Mouse (Mus musculus) limb, embryonic 10.5 days (tissue): ENCODE results near the gene Zscan5b. TPM values are rescaled to one million over a fixed set of nuclear protein-coding genes. Genes with fewer than 3 reads are reported as not detected.
"Not testable (repeated sequence)": the region's sequence is repeated elsewhere in the genome, so short reads cannot be mapped to it uniquely, and the experiment has no call there.

Experiments used
- DNase-seq: peaks from one replicate; pipeline ENCODE4 v3.0.0-alpha.2; 2017; ENCODE audit warnings: low spot score
- H3K27ac ChIP-seq: fragments of 300-500 bp; sonication (generic); 2 replicates; pipeline ENCODE4 v1.5.1; 2016; ENCODE audit warnings: mild to moderate bottlenecking
- H3K27me3 ChIP-seq: fragments of 300-500 bp; sonication (generic); 2 replicates; pipeline ENCODE4 v1.6.1; 2016; ENCODE audit warnings: low read depth, mild to moderate bottlenecking; ENCODE audit not compliant: poor library complexity, severe bottlenecking
- H3K36me3 ChIP-seq: fragments of 300-500 bp; sonication (generic); 2 replicates; pipeline ENCODE4 v1.6.1; 2016; ENCODE audit warnings: mild to moderate bottlenecking, moderate library complexity
- H3K4me1 ChIP-seq: fragments of 300-500 bp; sonication (generic); 2 replicates; pipeline ENCODE4 v1.6.1; 2016
- H3K4me3 ChIP-seq: fragments of 300-500 bp; sonication (generic); 2 replicates; pipeline ENCODE4 v1.5.1; 2016; ENCODE audit warnings: mild to moderate bottlenecking, moderate library complexity
- H3K9me3 ChIP-seq: fragments of 300-500 bp; sonication (generic); replicated peaks from 2 replicates; pipeline ENCODE4 v1.6.1; 2016; ENCODE audit warnings: mild to moderate bottlenecking
- WGBS: fragments of 180-500 bp; shearing (Covaris S2); methylation state at CpG from one replicate; pipeline ENCODE4 v1.1.7; 2016; 5-methylcytosine and 5-hydroxymethylcytosine counted together
- polyA plus RNA-seq: library from polyadenylated mRNA; unstranded; fragments of >200 nt; fragmentation: Nextera tagmentation; extraction: Ambion mirVana; gene quantifications from 2 replicates; pipeline ENCODE4 v1.2.1, GENCODE M21; 2016

The Zscan5b gene
- polyA plus RNA-seq, 1 experiment from 2014 or later = not detected

- H3K27me3 ChIP-seq = peaks cover 11% of the 10 kb centered on the region
- peaks cover 4% of the 10 kb centered on the region for H3K4me1 ChIP-seq
- H3K36me3 ChIP-seq = peaks cover 13% of the 10 kb centered on the region
- no peak overlapping the region for H3K27ac ChIP-seq
- H3K9me3 ChIP-seq = no peaks in the 10 kb centered on the region
- no peak overlapping the region for H3K4me3 ChIP-seq
- peak; percentile 78 for DNase-seq
- WGBS = 18% methylated on average over 5 of the region's 5 CpGs
These were observed 27.9 kb upstream of the Zscan5b start for GRCm38 (mm10) chr7:6194129-6194528.

- no peaks in the 10 kb centered on the region for H3K36me3 ChIP-seq
- H3K27me3 ChIP-seq = no peaks in the 10 kb centered on the region
- 41% methylated on average over 2 of the region's 2 CpGs for WGBS
- H3K4me1 ChIP-seq = no peaks in the 10 kb centered on the region
- no peaks in the 10 kb centered on the region for H3K9me3 ChIP-seq
- no peak overlapping the region for H3K27ac ChIP-seq
- no peak for DNase-seq
- H3K4me3 ChIP-seq = no peak overlapping the region
These were observed 26.3 kb upstream of the Zscan5b start for GRCm38 (mm10) chr7:6195777-6196176.

- H3K4me3 ChIP-seq = no peak within 1 kb of the TSS
- H3K4me1 ChIP-seq = no peaks in the 10 kb centered on the region
- no peaks in the 10 kb centered on the region for H3K27me3 ChIP-seq
- WGBS = 55% methylated on average over 3 of the region's 3 CpGs
- no peaks in the 10 kb centered on the region for H3K9me3 ChIP-seq
- H3K27ac ChIP-seq = no peak within 1 kb of the TSS
- DNase-seq = no peak
- no peaks in the 10 kb centered on the region for H3K36me3 ChIP-seq
These were observed 25.3 kb upstream of the Zscan5b start, which contains the start of gene Galp for GRCm38 (mm10) chr7:6196790-6197189. Gene Galp (plus strand): TSS chr7:6197090.

GRCm38 (mm10) chr7:6204200-6204599, 17.9 kb upstream of the Zscan5b start:
- Histone ChIP-seq H3K27me3 (no peaks in the 10 kb centered on the region), H3K36me3 (no peaks in the 10 kb centered on the region), H3K4me3 (no peak overlapping the region), H3K4me1 (no peaks in the 10 kb centered on the region), H3K9me3 (no peaks in the 10 kb centered on the region), H3K27ac (no peak overlapping the region)
- WGBS = 88% methylated on average over 3 of the region's 3 CpGs
- DNase-seq = no peak

GRCm38 (mm10) chr7:6213144-6213543, 8.9 kb upstream of the Zscan5b start:
- Histone ChIP-seq H3K4me3 (no peak overlapping the region), H3K36me3 (no peaks in the 10 kb centered on the region), H3K9me3 (no peaks in the 10 kb centered on the region), H3K4me1 (no peaks in the 10 kb centered on the region), H3K27me3 (no peaks in the 10 kb centered on the region), H3K27ac (no peak overlapping the region)
- no peak for DNase-seq
- 49% methylated on average over 5 of the region's 5 CpGs for WGBS

- not testable (repeated sequence) for H3K27me3 ChIP-seq, H3K4me3 ChIP-seq, H3K27ac ChIP-seq, H3K4me1 ChIP-seq, DNase-seq, H3K9me3 ChIP-seq, H3K36me3 ChIP-seq
- 89% methylated on average over 4 of the region's 4 CpGs for WGBS
These were observed 7.4 kb upstream of the Zscan5b start for GRCm38 (mm10) chr7:6214691-6215090.

GRCm38 (mm10) chr7:6220147-6220546, 1.9 kb upstream of the Zscan5b start:
- no peaks in the 10 kb centered on the region for H3K9me3 ChIP-seq
- no peak overlapping the region for H3K27ac ChIP-seq
- DNase-seq = no peak
- 50% methylated on average over 3 of the region's 3 CpGs for WGBS
- H3K4me1 ChIP-seq = no peaks in the 10 kb centered on the region
- no peaks in the 10 kb centered on the region for H3K36me3 ChIP-seq
- no peaks in the 10 kb centered on the region for H3K27me3 ChIP-seq
- H3K4me3 ChIP-seq = no peak overlapping the region

GRCm38 (mm10) chr7:6228491-6228890, 6.4 kb downstream of the Zscan5b start:
- H3K9me3 ChIP-seq, H3K27ac ChIP-seq, DNase-seq, H3K4me3 ChIP-seq, H3K27me3 ChIP-seq, H3K4me1 ChIP-seq, H3K36me3 ChIP-seq: not testable (repeated sequence)
- WGBS = 61% methylated on average over 8 of the region's 8 CpGs

- no peaks in the 10 kb centered on the region for H3K27me3 ChIP-seq
- no peaks in the 10 kb centered on the region for H3K9me3 ChIP-seq
- H3K4me3 ChIP-seq = no peak overlapping the region
- no peak overlapping the region for H3K27ac ChIP-seq
- H3K36me3 ChIP-seq = no peaks in the 10 kb centered on the region
- no peak for DNase-seq
- WGBS = 54% methylated on average over 11 of the region's 11 CpGs
- H3K4me1 ChIP-seq = peaks cover 11% of the 10 kb centered on the region
These were observed 17.7 kb downstream of the Zscan5b start for GRCm38 (mm10) chr7:6239787-6240186.

- not testable (repeated sequence) for H3K9me3 ChIP-seq, H3K27me3 ChIP-seq, H3K27ac ChIP-seq, H3K36me3 ChIP-seq, H3K4me3 ChIP-seq
- peak; percentile 68 for DNase-seq
- WGBS = 15% methylated on average over 1 of the region's 1 CpGs
- H3K4me1 ChIP-seq = peaks cover 15% of the 10 kb centered on the region
These were observed 18.9 kb downstream of the Zscan5b start for GRCm38 (mm10) chr7:6240841-6241425.

- H3K9me3 ChIP-seq = no peaks in the 10 kb centered on the region
- H3K4me3 ChIP-seq = no peak overlapping the region
- peaks cover 15% of the 10 kb centered on the region for H3K4me1 ChIP-seq
- peak; percentile 45 for DNase-seq
- 27% methylated on average over 11 of the region's 11 CpGs for WGBS
- H3K27ac ChIP-seq = peak overlapping the region; percentile 42
- H3K36me3 ChIP-seq = no peaks in the 10 kb centered on the region
- H3K27me3 ChIP-seq = 0 out of 2 replicates have a peak, but pooled peaks cover 6% of the 10 kb centered on the region
These were observed 22.5 kb downstream of the Zscan5b start for GRCm38 (mm10) chr7:6244361-6245292.

GRCm38 (mm10) chr7:6252410-6252809, 30.3 kb downstream of the Zscan5b start, which contains the start of gene Epp13:
Gene Epp13 (plus strand): TSS chr7:6252710.
- Histone ChIP-seq H3K9me3 (no peaks in the 10 kb centered on the region), H3K4me1 (no peaks in the 10 kb centered on the region), H3K27ac (no peak within 1 kb of the TSS), H3K27me3 (no peaks in the 10 kb centered on the region), H3K4me3 (no peak within 1 kb of the TSS), H3K36me3 (no peaks in the 10 kb centered on the region)
- DNase-seq = no peak
- WGBS = 86% methylated on average over 6 of the region's 6 CpGs

- no peaks in the 10 kb centered on the region for H3K36me3 ChIP-seq
- no peaks in the 10 kb centered on the region for H3K4me1 ChIP-seq
- H3K27me3 ChIP-seq = no peaks in the 10 kb centered on the region
- DNase-seq = no peak
- H3K27ac ChIP-seq = no peak overlapping the region
- H3K9me3 ChIP-seq = no peaks in the 10 kb centered on the region
- WGBS = 96% methylated on average over 5 of the region's 5 CpGs
- no peak overlapping the region for H3K4me3 ChIP-seq
These were observed 32.4 kb downstream of the Zscan5b start for GRCm38 (mm10) chr7:6254451-6254850.
